Mouse (Mus musculus) ES-Bruce4 (cell line): ENCODE data around the gene Kcnn3. TPM values are rescaled to one million over a fixed set of nuclear protein-coding genes. Genes with fewer than 3 reads are reported as not detected.

ENCODE experiments used
- H3K27ac ChIP-seq: 2 replicates; pipeline ENCODE4 v1.5.1; 2012; ENCODE audit warnings: low read length, inconsistent platforms; ENCODE audit not compliant: insufficient read depth
- H3K27me3 ChIP-seq: 2 replicates; pipeline ENCODE4 v1.6.1; 2012; ENCODE audit warnings: mild to moderate bottlenecking, low read length, inconsistent platforms; ENCODE audit not compliant: control insufficient read depth, poor library complexity, insufficient read depth, severe bottlenecking
- H3K36me3 ChIP-seq: 2 replicates; pipeline ENCODE4 v1.6.1; 2012; ENCODE audit warnings: inconsistent platforms, mild to moderate bottlenecking, low read length, moderate library complexity; ENCODE audit not compliant: control insufficient read depth, poor library complexity, insufficient read depth, severe bottlenecking
- H3K4me1 ChIP-seq: one replicate; pipeline ENCODE4 v1.8.1; 2011; ENCODE audit warnings: low read length; ENCODE audit not compliant: control insufficient read depth, insufficient read depth
- H3K4me3 ChIP-seq: 2 replicates; pipeline ENCODE4 v1.5.1; 2011; ENCODE audit warnings: low read depth, mild to moderate bottlenecking, low read length
- H3K9ac ChIP-seq: 2 replicates; pipeline ENCODE4 v1.6.1; 2012; ENCODE audit warnings: low read depth, mild to moderate bottlenecking, inconsistent platforms; ENCODE audit not compliant: poor library complexity, severe bottlenecking
- H3K9me3 ChIP-seq: replicated peaks from 2 replicates; pipeline ENCODE4 v1.6.1; 2012; ENCODE audit warnings: mild to moderate bottlenecking, low read length, inconsistent platforms; ENCODE audit not compliant: control insufficient read depth, poor library complexity, insufficient read depth, severe bottlenecking
- CTCF ChIP-seq: IDR thresholded peaks from one replicate; pipeline ENCODE4 v1.8.1; 2011; ENCODE audit warnings: low read depth, low read length
- EP300 ChIP-seq: IDR thresholded peaks from 2 replicates; pipeline ENCODE4 v1.6.1; 2011; ENCODE audit warnings: low read depth, low read length; ENCODE audit not compliant: insufficient read depth
- POLR2A ChIP-seq: IDR thresholded peaks from one replicate; pipeline ENCODE4 v1.8.1; 2011; ENCODE audit warnings: low read length; ENCODE audit not compliant: insufficient read depth
- polyA plus RNA-seq: library from polyadenylated mRNA; stranded (reverse); fragments of >200 nt; gene quantifications from 2 replicates; pipeline ENCODE4 v1.2.4, GENCODE M21; 2011; ENCODE audit warnings: low read depth; ENCODE audit not compliant: missing spikeins, insufficient read depth, insufficient read length

The Kcnn3 gene
- polyA plus RNA-seq, 1 experiment: 0.93 TPM

- Histone ChIP-seq H3K4me1 (no peaks in the 10 kb centered on the region), H3K9ac (no peak overlapping the region), H3K27me3 (no peaks in the 10 kb centered on the region), H3K27ac (no peak overlapping the region), H3K9me3 (no peaks in the 10 kb centered on the region), H3K36me3 (no peaks in the 10 kb centered on the region), H3K4me3 (no peak overlapping the region)
- no peak for TF ChIP-seq POLR2A
Measured at GRCm38 (mm10) chr3:89570362-89570761, 50.4 kb downstream of the Kcnn3 start.

- H3K27ac ChIP-seq: no peak overlapping the region
- no peaks in the 10 kb centered on the region for H3K36me3 ChIP-seq
- H3K4me1 ChIP-seq: peaks cover 2% of the 10 kb centered on the region
- no peak overlapping the region for H3K4me3 ChIP-seq
- H3K9ac ChIP-seq: no peak overlapping the region
- H3K27me3 ChIP-seq: no peaks in the 10 kb centered on the region
- no peak for TF ChIP-seq POLR2A
- TF ChIP-seq EP300: no peak
- TF ChIP-seq CTCF: no peak
- no peaks in the 10 kb centered on the region for H3K9me3 ChIP-seq
Measured at GRCm38 (mm10) chr3:89574260-89574659, 54.3 kb downstream of the Kcnn3 start.

- Histone ChIP-seq H3K27ac (no peak overlapping the region), H3K4me3 (no peak overlapping the region), H3K9me3 (no peaks in the 10 kb centered on the region), H3K9ac (no peak overlapping the region), H3K4me1 (peaks cover 2% of the 10 kb centered on the region), H3K36me3 (no peaks in the 10 kb centered on the region), H3K27me3 (no peaks in the 10 kb centered on the region)
- TF ChIP-seq CTCF: no peak
- no peak for TF ChIP-seq EP300
Measured at GRCm38 (mm10) chr3:89576381-89576780, 56.4 kb downstream of the Kcnn3 start.

- H3K27ac ChIP-seq: no peak overlapping the region
- no peaks in the 10 kb centered on the region for H3K27me3 ChIP-seq
- no peak overlapping the region for H3K9ac ChIP-seq
- H3K4me1 ChIP-seq: peaks cover 2% of the 10 kb centered on the region
- H3K9me3 ChIP-seq: no peaks in the 10 kb centered on the region
- H3K36me3 ChIP-seq: no peaks in the 10 kb centered on the region
- TF ChIP-seq EP300 (no peak), CTCF (no peak), POLR2A (no peak)
- H3K4me3 ChIP-seq: no peak overlapping the region
Measured at GRCm38 (mm10) chr3:89577154-89577553, 57.2 kb downstream of the Kcnn3 start.

- no peaks in the 10 kb centered on the region for H3K9me3 ChIP-seq
- H3K36me3 ChIP-seq: no peaks in the 10 kb centered on the region
- H3K4me1 ChIP-seq: peaks cover 2% of the 10 kb centered on the region
- TF ChIP-seq POLR2A (no peak), CTCF (peak; percentile 25)
- H3K4me3 ChIP-seq: no peak overlapping the region
- no peaks in the 10 kb centered on the region for H3K27me3 ChIP-seq
- no peak overlapping the region for H3K9ac ChIP-seq
- H3K27ac ChIP-seq: no peak overlapping the region
Measured at GRCm38 (mm10) chr3:89578083-89578482, 58.1 kb downstream of the Kcnn3 start.

- no peaks in the 10 kb centered on the region for H3K9me3 ChIP-seq
- H3K36me3 ChIP-seq: no peaks in the 10 kb centered on the region
- peaks cover 2% of the 10 kb centered on the region for H3K4me1 ChIP-seq
- no peak overlapping the region for H3K27ac ChIP-seq
- H3K9ac ChIP-seq: no peak overlapping the region
- no peaks in the 10 kb centered on the region for H3K27me3 ChIP-seq
- H3K4me3 ChIP-seq: no peak overlapping the region
- TF ChIP-seq CTCF (no peak), EP300 (no peak), POLR2A (no peak)
Measured at GRCm38 (mm10) chr3:89578803-89579202, 58.8 kb downstream of the Kcnn3 start.
